Mouse (Mus musculus): ENCODE data around the gene Vstm5.
"Not testable (repeated sequence)": the region's sequence is repeated elsewhere in the genome, so short reads cannot be mapped to it uniquely, and the experiment has no call there.

The Vstm5 gene

GRCm38 (mm10) chr9:15263487-15263886 lies 24.6 kb downstream of the Vstm5 start:
- no peak for DNase-seq

GRCm38 (mm10) chr9:15273981-15274380 lies 35.1 kb downstream of the Vstm5 start:
- no peak for DNase-seq

- no peak for DNase-seq
Measured at GRCm38 (mm10) chr9:15276855-15277254, 38.0 kb downstream of the Vstm5 start.

GRCm38 (mm10) chr9:15278343-15278742 lies 39.5 kb downstream of the Vstm5 start:
- no peak for DNase-seq

- DNase-seq: no peak
Measured at GRCm38 (mm10) chr9:15279139-15279648, 40.3 kb downstream of the Vstm5 start.

- peak; percentile 92 for DNase-seq
Measured at GRCm38 (mm10) chr9:15279649-15280490, 41.0 kb downstream of the Vstm5 start, which contains the start of gene Med17. Gene Med17 (minus strand): TSS chr9:15279931.

- peak; percentile 7 for DNase-seq
Measured at GRCm38 (mm10) chr9:15280491-15280879, 41.6 kb downstream of the Vstm5 start.

- peak; percentile 20 for DNase-seq
Measured at GRCm38 (mm10) chr9:15285443-15285842, 46.6 kb downstream of the Vstm5 start.

- DNase-seq: no peak
Measured at GRCm38 (mm10) chr9:15287846-15288245, 49.0 kb downstream of the Vstm5 start.

- no peak for DNase-seq
Measured at GRCm38 (mm10) chr9:15288402-15288801, 49.6 kb downstream of the Vstm5 start.

- no peak for DNase-seq
Measured at GRCm38 (mm10) chr9:15289251-15289650, 50.4 kb downstream of the Vstm5 start.

- no peak for DNase-seq
Measured at GRCm38 (mm10) chr9:15297112-15297511, 58.3 kb downstream of the Vstm5 start.

GRCm38 (mm10) chr9:15298451-15298850 lies 59.6 kb downstream of the Vstm5 start:
- no peak for DNase-seq

- DNase-seq: no peak
Measured at GRCm38 (mm10) chr9:15300056-15300455, 61.2 kb downstream of the Vstm5 start.

GRCm38 (mm10) chr9:15301399-15301798 lies 62.6 kb downstream of the Vstm5 start:
- no peak for DNase-seq

GRCm38 (mm10) chr9:15302006-15302405 lies 63.2 kb downstream of the Vstm5 start:
- DNase-seq: not testable (repeated sequence)

GRCm38 (mm10) chr9:15302881-15303280 lies 64.0 kb downstream of the Vstm5 start:
- DNase-seq: no peak

- DNase-seq: peak; percentile 99
Measured at GRCm38 (mm10) chr9:15305503-15306397, 66.9 kb downstream of the Vstm5 start, which contains the start of gene Taf1d. Gene Taf1d (plus strand): TSS chr9:15306214.

- DNase-seq: no peak
Measured at GRCm38 (mm10) chr9:15306398-15307119, 67.7 kb downstream of the Vstm5 start, which contains the start of gene 4931406C07Rik. Gene 4931406C07Rik (minus strand): TSS chr9:15306448.

- no peak for DNase-seq
Measured at GRCm38 (mm10) chr9:15307257-15307656, 68.4 kb downstream of the Vstm5 start.

GRCm38 (mm10) chr9:15308254-15308653 lies 69.4 kb downstream of the Vstm5 start:
- DNase-seq: no peak

Measured in thymus, postnatal 14 days (tissue).